Mouse (Mus musculus): ENCODE data around the gene Scnn1a. TPM values are rescaled to one million over a fixed set of nuclear protein-coding genes. Genes with fewer than 3 reads are reported as not detected.

Gene Scnn1a
- total and polyA plus RNA-seq, 2 experiments from 2014 or later, result 1.2 to 1.7 TPM

- DNase-seq (ENCODE audit: low spot score), result no peak
- 89% methylated on average over 5 of the region's 5 CpGs for WGBS
- no peak overlapping the region for H3K4me3 ChIP-seq (ENCODE audit: low read length)
- no peaks in the 10 kb centered on the region for H3K9me3 ChIP-seq (ENCODE audit: low read length)
- no peak overlapping the region for H3K27ac ChIP-seq
- H3K4me2 ChIP-seq (ENCODE audit: low read depth, low read length), result no peak overlapping the region
- no peak overlapping the region for H3K9ac ChIP-seq (replicated peaks; ENCODE audit: low read length)
- ATAC-seq, result no peak
- no peaks in the 10 kb centered on the region for H3K27me3 ChIP-seq (ENCODE audit: insufficient read depth, low read length)
- H3K36me3 ChIP-seq (ENCODE audit: insufficient read depth, low read length), result no peaks in the 10 kb centered on the region
- no peaks in the 10 kb centered on the region; the same call in 1 of the 2 replicates for H3K4me1 ChIP-seq (ENCODE audit: insufficient read depth, low read length)
- TF ChIP-seq CTCF (IDR thresholded peaks at IDR 0.05; ENCODE audit: low read depth), result no peak
Measured at GRCm38 (mm10) chr6:125307091-125307490, 13.4 kb upstream of the Scnn1a start.

- DNase-seq (ENCODE audit: low spot score), result peak; percentile 17
- no peak overlapping the region for H3K4me2 ChIP-seq (ENCODE audit: low read depth, low read length)
- no peak overlapping the region for H3K9ac ChIP-seq (replicated peaks; ENCODE audit: low read length)
- peaks cover 11% of the 10 kb centered on the region for H3K4me1 ChIP-seq (ENCODE audit: insufficient read depth, low read length)
- H3K27me3 ChIP-seq (ENCODE audit: insufficient read depth, low read length), result no peaks in the 10 kb centered on the region
- no peaks in the 10 kb centered on the region for H3K9me3 ChIP-seq (ENCODE audit: low read length)
- TF ChIP-seq CTCF (IDR thresholded peaks at IDR 0.05; ENCODE audit: low read depth), result no peak
- ATAC-seq, result no peak; the same call in 1 of the 2 replicates
- 13% methylated on average over 13 of the region's 13 CpGs for WGBS
- H3K36me3 ChIP-seq (ENCODE audit: insufficient read depth, low read length), result no peaks in the 10 kb centered on the region
- H3K27ac ChIP-seq, result no peak overlapping the region; the same call in 1 of the 2 replicates
- no peak overlapping the region for H3K4me3 ChIP-seq (ENCODE audit: low read length)
Measured at GRCm38 (mm10) chr6:125308921-125309320, 11.5 kb upstream of the Scnn1a start.

DNA sequence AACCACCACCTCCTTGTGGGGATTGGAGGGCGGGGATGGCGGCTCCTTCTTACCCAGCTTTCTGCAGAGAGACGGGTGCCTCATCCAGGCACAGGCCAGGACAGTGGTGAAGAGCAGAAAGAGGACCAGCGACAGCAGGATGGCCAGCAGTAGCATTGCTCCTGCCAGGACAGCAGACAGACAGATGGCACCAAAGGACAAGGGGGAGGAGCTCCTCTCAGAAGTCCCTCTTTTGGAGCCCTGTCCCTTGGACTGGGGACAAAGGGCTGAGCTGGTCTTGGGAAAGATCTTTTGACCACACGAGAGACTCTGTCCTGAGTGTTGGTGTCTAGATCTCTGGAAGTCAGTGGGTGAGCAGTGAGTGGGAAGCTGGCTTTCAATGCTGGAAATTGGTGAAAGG, 11.1 kb upstream of the Scnn1a start:
- Histone ChIP-seq H3K36me3 (ENCODE audit: insufficient read depth, low read length) (no peaks in the 10 kb centered on the region), H3K27ac (no peak overlapping the region; the same call in 1 of the 2 replicates), H3K4me1 (ENCODE audit: insufficient read depth, low read length) (peaks cover 16% of the 10 kb centered on the region), H3K4me2 (ENCODE audit: low read depth, low read length) (no peak overlapping the region), H3K27me3 (ENCODE audit: insufficient read depth, low read length) (no peaks in the 10 kb centered on the region), H3K4me3 (ENCODE audit: low read length) (no peak overlapping the region), H3K9ac (replicated peaks; ENCODE audit: low read length) (no peak overlapping the region), H3K9me3 (ENCODE audit: low read length) (no peaks in the 10 kb centered on the region)
- no peak for TF ChIP-seq CTCF (IDR thresholded peaks at IDR 0.05; ENCODE audit: low read depth)
- WGBS, result 37% methylated on average over 5 of the region's 5 CpGs
- ATAC-seq, result 0 out of 2 replicates have a peak, but pooled peaks have one; percentile 10
- DNase-seq (ENCODE audit: low spot score), result peak; percentile 11

DNA sequence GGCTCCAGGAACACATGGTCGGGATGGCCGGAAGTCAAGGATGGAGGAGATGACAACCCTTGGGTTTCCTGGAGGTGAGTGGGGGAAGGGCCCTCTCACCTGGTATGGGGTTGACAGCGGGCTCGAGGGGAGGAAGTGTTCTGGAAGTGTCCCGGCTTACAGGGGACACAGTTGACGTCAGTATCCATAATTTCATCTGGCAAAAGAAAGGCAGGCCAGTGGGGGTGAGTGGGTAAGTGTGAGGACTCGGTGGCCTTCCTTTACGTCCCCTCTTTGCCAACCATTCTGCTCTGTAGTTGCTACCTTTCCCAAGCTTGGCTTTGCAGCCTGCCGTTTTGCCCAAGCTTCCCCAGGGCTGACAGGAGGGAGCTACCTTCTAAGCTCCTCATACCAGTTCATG, 8.3 kb upstream of the Scnn1a start:
- 87% methylated on average over 9 of the region's 9 CpGs for WGBS
- Histone ChIP-seq H3K9ac (replicated peaks; ENCODE audit: low read length) (no peak overlapping the region), H3K4me3 (ENCODE audit: low read length) (no peak overlapping the region), H3K27me3 (ENCODE audit: insufficient read depth, low read length) (no peaks in the 10 kb centered on the region), H3K9me3 (ENCODE audit: low read length) (no peaks in the 10 kb centered on the region), H3K4me2 (ENCODE audit: low read depth, low read length) (peak overlapping the region; percentile 56; the same call in 1 of the 2 replicates), H3K4me1 (ENCODE audit: insufficient read depth, low read length) (peaks cover 18% of the 10 kb centered on the region), H3K36me3 (ENCODE audit: insufficient read depth, low read length) (no peaks in the 10 kb centered on the region), H3K27ac (no peak overlapping the region)
- no peak for ATAC-seq
- no peak for DNase-seq (ENCODE audit: low spot score)
- no peak for TF ChIP-seq CTCF (IDR thresholded peaks at IDR 0.05; ENCODE audit: low read depth)

- ATAC-seq, result no peak
- Histone ChIP-seq H3K4me1 (ENCODE audit: insufficient read depth, low read length) (peaks cover 18% of the 10 kb centered on the region), H3K4me2 (ENCODE audit: low read depth, low read length) (peak overlapping the region; percentile 56), H3K9me3 (ENCODE audit: low read length) (no peaks in the 10 kb centered on the region), H3K4me3 (ENCODE audit: low read length) (peak overlapping the region; percentile 34), H3K27ac (0 out of 2 replicates have a peak overlapping the region, but pooled peaks have one; percentile 3), H3K27me3 (ENCODE audit: insufficient read depth, low read length) (no peaks in the 10 kb centered on the region), H3K36me3 (ENCODE audit: insufficient read depth, low read length) (no peaks in the 10 kb centered on the region), H3K9ac (replicated peaks; ENCODE audit: low read length) (peak overlapping the region; percentile 59)
- TF ChIP-seq CTCF (IDR thresholded peaks at IDR 0.05; ENCODE audit: low read depth), result no peak
- peak; percentile 5 for DNase-seq (ENCODE audit: low spot score)
- 64% methylated on average over 22 of the region's 22 CpGs for WGBS
Measured at GRCm38 (mm10) chr6:125312581-125313355, 7.7 kb upstream of the Scnn1a start.

- Histone ChIP-seq H3K9ac (replicated peaks; ENCODE audit: low read length) (peak within 1 kb of the TSS; percentile 59), H3K9me3 (ENCODE audit: low read length) (no peaks in the 10 kb centered on the region), H3K27ac (peak within 1 kb of the TSS; percentile 3; the same call in 1 of the 2 replicates), H3K4me2 (ENCODE audit: low read depth, low read length) (peak within 1 kb of the TSS; percentile 56), H3K36me3 (ENCODE audit: insufficient read depth, low read length) (no peaks in the 10 kb centered on the region), H3K4me1 (ENCODE audit: insufficient read depth, low read length) (peaks cover 18% of the 10 kb centered on the region), H3K4me3 (ENCODE audit: low read length) (peak within 1 kb of the TSS; percentile 34), H3K27me3 (ENCODE audit: insufficient read depth, low read length) (no peaks in the 10 kb centered on the region)
- ATAC-seq (peak; percentile 85), DNase-seq (ENCODE audit: low spot score) (peak; percentile 70)
- TF ChIP-seq CTCF (IDR thresholded peaks at IDR 0.05; ENCODE audit: low read depth), result no peak
- 5% methylated on average over 36 of the region's 46 CpGs for WGBS
Measured at GRCm38 (mm10) chr6:125313546-125314230, 6.8 kb upstream of the Scnn1a start, which contains the start of gene Ltbr. Ltbr (minus strand) TSS chr6:125313885.
